Mouse (Mus musculus) Muller cell, postnatal 12 days (primary cell): Measurements from ENCODE around the gene Ybx3.

ENCODE experiments used
- DNase-seq: peaks from one replicate; pipeline ENCODE4 v3.0.0-alpha.2; 2015; ENCODE audit errors: inconsistent ontology term

Gene Ybx3

GRCm38 (mm10) chr6:131383713-131384330 lies 4.5 kb downstream of the Ybx3 start:
- no peak for DNase-seq

- DNase-seq: peak; percentile 62
These were observed 5.3 kb downstream of the Ybx3 start for GRCm38 (mm10) chr6:131382984-131383337.

- DNase-seq: peak; percentile 88
These were observed 5.9 kb downstream of the Ybx3 start for GRCm38 (mm10) chr6:131382232-131382983.

- peak; percentile 65 for DNase-seq
These were observed 9.3 kb downstream of the Ybx3 start for GRCm38 (mm10) chr6:131378858-131379428.

- no peak for DNase-seq
These were observed 10.9 kb downstream of the Ybx3 start for GRCm38 (mm10) chr6:131377378-131377777.

- DNase-seq: no peak
These were observed 13.5 kb downstream of the Ybx3 start for GRCm38 (mm10) chr6:131374594-131375340.

- no peak for DNase-seq
These were observed 15.1 kb downstream of the Ybx3 start for GRCm38 (mm10) chr6:131373160-131373559.

- no peak for DNase-seq
These were observed 17.5 kb downstream of the Ybx3 start for GRCm38 (mm10) chr6:131370767-131371166.

- no peak for DNase-seq
These were observed 18.2 kb downstream of the Ybx3 start for GRCm38 (mm10) chr6:131369866-131370616.

- no peak for DNase-seq
These were observed 21.2 kb downstream of the Ybx3 start for GRCm38 (mm10) chr6:131367101-131367500.

- no peak for DNase-seq
These were observed 23.9 kb downstream of the Ybx3 start for GRCm38 (mm10) chr6:131364353-131364752.

GRCm38 (mm10) chr6:131362987-131363765 lies 25.1 kb downstream of the Ybx3 start:
- DNase-seq: no peak

- no peak for DNase-seq
These were observed 27.6 kb downstream of the Ybx3 start for GRCm38 (mm10) chr6:131360693-131361092.

- DNase-seq: no peak
These were observed 28.7 kb downstream of the Ybx3 start for GRCm38 (mm10) chr6:131359543-131359942.

- no peak for DNase-seq
These were observed 33.4 kb downstream of the Ybx3 start for GRCm38 (mm10) chr6:131354913-131355312.

- DNase-seq: peak; percentile 78
These were observed 34.8 kb downstream of the Ybx3 start, which contains the start of gene Styk1 for GRCm38 (mm10) chr6:131353352-131353919. TSS of gene Styk1 (minus strand) at chr6:131353597.

- DNase-seq: peak; percentile 34
These were observed 41.2 kb downstream of the Ybx3 start for GRCm38 (mm10) chr6:131347026-131347425.

GRCm38 (mm10) chr6:131344346-131344745 lies 43.9 kb downstream of the Ybx3 start:
- no peak for DNase-seq

GRCm38 (mm10) chr6:131340082-131340481 lies 48.2 kb downstream of the Ybx3 start:
- peak; percentile 30 for DNase-seq

- no peak for DNase-seq
These were observed 49.0 kb downstream of the Ybx3 start for GRCm38 (mm10) chr6:131339309-131339708.
